Mouse (Mus musculus) heart, embryonic 13.5 days (tissue): Measurements from ENCODE around the gene Gnb4. TPM values are rescaled to one million over a fixed set of nuclear protein-coding genes. Genes with fewer than 3 reads are reported as not detected.

Experiments used
- ATAC-seq: fragments of 200-750 bp; cut with Nextera tagmentation; 2 replicates; pipeline ENCODE4 v1.8.0; 2017; ENCODE audit warnings: moderate TSS enrichment; ENCODE audit not compliant: insufficient number of reproducible peaks, low FRiP score, low TSS enrichment; ENCODE audit errors: extremely low read depth
- H3K27ac ChIP-seq: fragments of 300-500 bp; sonication (generic); replicated peaks from 2 replicates; pipeline ENCODE4 v1.5.1; 2015; ENCODE audit warnings: moderate library complexity, mild to moderate bottlenecking, inconsistent platforms
- H3K27me3 ChIP-seq: fragments of 300-500 bp; sonication (generic); replicated peaks from 2 replicates; pipeline ENCODE4 v1.6.1; 2015; ENCODE audit warnings: mild to moderate bottlenecking, inconsistent platforms
- H3K36me3 ChIP-seq: fragments of 300-500 bp; sonication (generic); 2 replicates; pipeline ENCODE4 v1.6.1; 2015; ENCODE audit warnings: mild to moderate bottlenecking, inconsistent platforms
- H3K4me1 ChIP-seq: fragments of 300-500 bp; sonication (generic); 2 replicates; pipeline ENCODE4 v1.6.1; 2015; ENCODE audit warnings: inconsistent platforms
- H3K4me2 ChIP-seq: fragments of 300-500 bp; sonication (generic); 2 replicates; pipeline ENCODE4 v1.6.1; 2015; ENCODE audit warnings: inconsistent platforms, mild to moderate bottlenecking, moderate library complexity
- H3K4me3 ChIP-seq: fragments of 300-500 bp; sonication (generic); 2 replicates; pipeline ENCODE4 v1.5.1; 2015; ENCODE audit warnings: moderate library complexity, mild to moderate bottlenecking, inconsistent platforms
- H3K9ac ChIP-seq: fragments of 300-500 bp; sonication (generic); 2 replicates; pipeline ENCODE4 v1.6.1; 2015; ENCODE audit warnings: inconsistent platforms, mild to moderate bottlenecking, moderate library complexity
- H3K9me3 ChIP-seq: fragments of 300-500 bp; sonication (generic); 2 replicates; pipeline ENCODE4 v1.6.1; 2016; ENCODE audit warnings: inconsistent platforms
- WGBS: fragments of 180-500 bp; shearing (Covaris S2); methylation state at CpG from one replicate; pipeline ENCODE4 v1.1.7; 2015; ENCODE audit warnings: mixed read lengths; 5-methylcytosine and 5-hydroxymethylcytosine counted together
- polyA plus RNA-seq: library from polyadenylated mRNA; unstranded; fragments of >200 nt; fragmentation: Nextera tagmentation; extraction: Ambion mirVana; gene quantifications from 2 replicates; pipeline ENCODE4 v1.2.1, GENCODE M21; 2015

Gnb4 gene
- polyA plus RNA-seq, 1 experiment from 2014 or later, result 50.4 TPM

- H3K36me3 ChIP-seq, result peaks cover 10% of the 10 kb centered on the region
- 0 out of 2 replicates have a peak, but pooled peaks cover 3% of the 10 kb centered on the region for H3K9me3 ChIP-seq
- peak overlapping the region; percentile 74; the same call in 1 of the 2 replicates for H3K4me3 ChIP-seq
- peak overlapping the region; percentile 73 for H3K4me2 ChIP-seq
- no peak overlapping the region for H3K27ac ChIP-seq
- H3K9ac ChIP-seq, result no peak overlapping the region
- ATAC-seq, result no peak
- peaks cover 31% of the 10 kb centered on the region for H3K4me1 ChIP-seq
- H3K27me3 ChIP-seq, result no peaks in the 10 kb centered on the region
- 69% methylated on average over 2 of the region's 2 CpGs for WGBS
These were observed 1.6 kb downstream of the Gnb4 start for GRCm38 (mm10) chr3:32614786-32615185.

DNA sequence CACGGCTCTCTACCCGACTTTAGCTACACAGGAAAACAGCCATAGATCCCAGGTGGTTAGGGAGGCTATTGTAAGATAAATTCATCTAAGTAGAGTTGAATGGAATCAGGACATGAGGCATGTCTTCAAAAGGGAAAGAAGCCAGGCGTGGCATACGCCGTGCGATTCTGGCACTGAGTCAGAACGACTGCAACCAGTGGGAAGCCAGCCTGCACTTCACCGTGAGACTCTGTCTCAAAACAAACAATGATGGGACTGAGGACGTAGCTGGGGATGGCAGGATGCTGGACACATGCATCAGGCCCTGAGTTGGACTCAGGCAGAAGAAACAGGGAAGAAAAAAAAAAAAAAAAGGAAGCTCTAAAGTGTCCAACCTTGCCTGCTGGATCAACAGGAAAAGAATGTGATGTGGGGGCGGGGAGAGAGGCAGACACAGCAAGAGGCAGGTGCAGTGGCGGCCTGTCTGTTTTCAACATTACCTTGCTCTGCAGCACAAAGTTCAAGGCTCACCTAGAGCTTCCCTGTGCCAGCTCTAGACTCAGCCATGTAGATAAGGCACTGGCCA, 4.7 kb downstream of the Gnb4 start:
- ATAC-seq, result no peak
- WGBS, result 66% methylated on average over 11 of the region's 11 CpGs
- no peaks in the 10 kb centered on the region for H3K27me3 ChIP-seq
- no peak overlapping the region for H3K4me3 ChIP-seq
- no peak overlapping the region for H3K4me2 ChIP-seq
- H3K9ac ChIP-seq, result no peak overlapping the region
- H3K36me3 ChIP-seq, result peaks cover 15% of the 10 kb centered on the region
- peaks cover 26% of the 10 kb centered on the region for H3K4me1 ChIP-seq
- H3K9me3 ChIP-seq, result 0 out of 2 replicates have a peak, but pooled peaks cover 3% of the 10 kb centered on the region
- no peak overlapping the region for H3K27ac ChIP-seq

- Histone ChIP-seq H3K36me3 (peaks cover 15% of the 10 kb centered on the region), H3K9me3 (0 out of 2 replicates have a peak, but pooled peaks cover 3% of the 10 kb centered on the region), H3K27me3 (no peaks in the 10 kb centered on the region), H3K4me1 (peaks cover 23% of the 10 kb centered on the region), H3K9ac (no peak overlapping the region), H3K27ac (no peak overlapping the region), H3K4me3 (no peak overlapping the region), H3K4me2 (no peak overlapping the region)
- WGBS, result 19% methylated on average over 7 of the region's 7 CpGs
- no peak for ATAC-seq
These were observed 5.8 kb downstream of the Gnb4 start for GRCm38 (mm10) chr3:32610560-32610959.

GRCm38 (mm10) chr3:32609233-32609632, 7.2 kb downstream of the Gnb4 start:
- H3K36me3 ChIP-seq, result peaks cover 27% of the 10 kb centered on the region
- no peak overlapping the region for H3K4me2 ChIP-seq
- 0 out of 2 replicates have a peak, but pooled peaks have one; percentile 12 for ATAC-seq
- H3K4me3 ChIP-seq, result no peak overlapping the region
- no peak overlapping the region for H3K27ac ChIP-seq
- H3K9me3 ChIP-seq, result 0 out of 2 replicates have a peak, but pooled peaks cover 3% of the 10 kb centered on the region
- H3K9ac ChIP-seq, result no peak overlapping the region
- 80% methylated on average over 4 of the region's 4 CpGs for WGBS
- peaks cover 11% of the 10 kb centered on the region; the same call in 1 of the 2 replicates for H3K4me1 ChIP-seq
- H3K27me3 ChIP-seq, result no peaks in the 10 kb centered on the region

DNA sequence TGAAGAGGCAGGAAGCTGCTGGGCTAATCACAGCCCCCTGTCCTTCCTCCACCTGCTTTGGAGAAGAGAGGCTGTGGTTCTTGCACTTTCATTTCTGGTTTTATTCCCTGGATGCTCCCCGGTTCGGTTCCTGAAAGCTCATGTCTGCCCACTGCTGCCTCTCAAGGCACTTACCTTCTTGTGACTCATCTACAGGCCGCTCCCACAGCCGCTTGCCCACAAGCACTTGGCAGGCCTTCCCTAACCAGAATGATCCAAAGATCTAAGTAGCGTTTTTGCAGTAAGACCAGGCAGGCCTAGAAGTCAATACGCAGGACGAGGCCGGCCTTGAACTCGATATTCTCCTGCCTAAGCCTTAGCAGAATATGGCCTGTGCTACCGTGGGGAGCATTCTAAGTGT, 15.3 kb downstream of the Gnb4 start:
- WGBS, result 83% methylated on average over 10 of the region's 10 CpGs
- peaks cover 5% of the 10 kb centered on the region; the same call in 1 of the 2 replicates for H3K9me3 ChIP-seq
- peaks cover 44% of the 10 kb centered on the region for H3K36me3 ChIP-seq
- H3K4me3 ChIP-seq, result no peak overlapping the region
- H3K27ac ChIP-seq, result no peak overlapping the region
- H3K4me2 ChIP-seq, result no peak overlapping the region
- H3K4me1 ChIP-seq, result no peaks in the 10 kb centered on the region
- ATAC-seq, result no peak
- no peaks in the 10 kb centered on the region for H3K27me3 ChIP-seq
- H3K9ac ChIP-seq, result no peak overlapping the region

GRCm38 (mm10) chr3:32599328-32599727, 17.1 kb downstream of the Gnb4 start:
- no peak for ATAC-seq
- Histone ChIP-seq H3K27ac (no peak overlapping the region), H3K27me3 (no peaks in the 10 kb centered on the region), H3K4me1 (no peaks in the 10 kb centered on the region), H3K4me3 (no peak overlapping the region), H3K9ac (no peak overlapping the region), H3K9me3 (peaks cover 5% of the 10 kb centered on the region; the same call in 1 of the 2 replicates), H3K36me3 (peaks cover 46% of the 10 kb centered on the region), H3K4me2 (no peak overlapping the region)
- 40% methylated on average over 3 of the region's 3 CpGs for WGBS

GRCm38 (mm10) chr3:32595080-32595479, 21.3 kb downstream of the Gnb4 start:
- Histone ChIP-seq H3K4me3 (no peak overlapping the region), H3K27ac (no peak overlapping the region), H3K9ac (no peak overlapping the region), H3K36me3 (peaks cover 63% of the 10 kb centered on the region), H3K27me3 (no peaks in the 10 kb centered on the region), H3K9me3 (peaks cover 5% of the 10 kb centered on the region; the same call in 1 of the 2 replicates), H3K4me2 (no peak overlapping the region), H3K4me1 (no peaks in the 10 kb centered on the region)
- 87% methylated on average over 4 of the region's 4 CpGs for WGBS
- ATAC-seq, result no peak

GRCm38 (mm10) chr3:32586274-32586673, 30.1 kb downstream of the Gnb4 start:
- no peak overlapping the region for H3K9ac ChIP-seq
- H3K4me1 ChIP-seq, result peaks cover 5% of the 10 kb centered on the region; the same call in 1 of the 2 replicates
- 88% methylated on average over 3 of the region's 3 CpGs for WGBS

DNA sequence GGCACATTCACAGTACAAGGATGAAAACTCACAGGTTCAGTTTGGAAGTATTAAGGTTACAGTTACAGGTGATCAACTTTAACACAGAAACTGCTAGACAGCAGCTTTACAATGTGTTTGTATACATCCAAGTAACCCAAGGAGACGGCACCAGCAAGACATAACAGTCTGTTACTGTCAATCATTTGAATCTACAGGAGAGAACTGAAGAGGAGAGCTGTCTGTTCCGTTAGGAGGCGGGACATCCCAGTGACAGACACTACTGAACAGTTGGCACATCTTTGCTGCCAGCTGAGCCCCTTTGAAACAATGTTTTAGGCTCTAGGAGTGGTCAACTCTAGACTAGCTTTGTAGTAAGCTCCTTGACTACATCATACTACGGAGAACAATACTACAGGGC, 32.9 kb downstream of the Gnb4 start:
- Histone ChIP-seq H3K4me1 (peaks cover 24% of the 10 kb centered on the region), H3K36me3 (peaks cover 94% of the 10 kb centered on the region), H3K4me3 (no peak overlapping the region), H3K27me3 (no peaks in the 10 kb centered on the region), H3K4me2 (no peak overlapping the region), H3K9ac (no peak overlapping the region), H3K27ac (no peak overlapping the region), H3K9me3 (no peaks in the 10 kb centered on the region)
- no peak for ATAC-seq
- WGBS, result 86% methylated on average over 4 of the region's 4 CpGs

More at GRCm38 (mm10) chr3:32586274-32586673, 30.1 kb downstream of the Gnb4 start:
- no peak overlapping the region for H3K4me3 ChIP-seq
- H3K27me3 ChIP-seq, result no peaks in the 10 kb centered on the region
- H3K9me3 ChIP-seq, result no peaks in the 10 kb centered on the region
- ATAC-seq, result no peak
- no peak overlapping the region for H3K27ac ChIP-seq
- peaks cover 98% of the 10 kb centered on the region for H3K36me3 ChIP-seq
- H3K4me2 ChIP-seq, result no peak overlapping the region

- no peak overlapping the region for H3K27ac ChIP-seq
- H3K36me3 ChIP-seq, result peaks cover 95% of the 10 kb centered on the region
- H3K27me3 ChIP-seq, result no peaks in the 10 kb centered on the region
- ATAC-seq, result no peak
- H3K4me2 ChIP-seq, result no peak overlapping the region
- H3K9me3 ChIP-seq, result no peaks in the 10 kb centered on the region
- H3K9ac ChIP-seq, result no peak overlapping the region
- H3K4me1 ChIP-seq, result peaks cover 29% of the 10 kb centered on the region
- 84% methylated on average over 3 of the region's 3 CpGs for WGBS
- no peak overlapping the region for H3K4me3 ChIP-seq
These were observed 34.5 kb downstream of the Gnb4 start for GRCm38 (mm10) chr3:32581911-32582310.

- Histone ChIP-seq H3K9ac (no peak overlapping the region), H3K4me2 (no peak overlapping the region), H3K27ac (no peak overlapping the region), H3K4me3 (no peak overlapping the region), H3K36me3 (peaks cover 95% of the 10 kb centered on the region), H3K4me1 (peaks cover 29% of the 10 kb centered on the region), H3K27me3 (no peaks in the 10 kb centered on the region), H3K9me3 (no peaks in the 10 kb centered on the region)
- 61% methylated on average over 3 of the region's 3 CpGs for WGBS
- no peak for ATAC-seq
These were observed 35.6 kb downstream of the Gnb4 start for GRCm38 (mm10) chr3:32580738-32581137.

DNA sequence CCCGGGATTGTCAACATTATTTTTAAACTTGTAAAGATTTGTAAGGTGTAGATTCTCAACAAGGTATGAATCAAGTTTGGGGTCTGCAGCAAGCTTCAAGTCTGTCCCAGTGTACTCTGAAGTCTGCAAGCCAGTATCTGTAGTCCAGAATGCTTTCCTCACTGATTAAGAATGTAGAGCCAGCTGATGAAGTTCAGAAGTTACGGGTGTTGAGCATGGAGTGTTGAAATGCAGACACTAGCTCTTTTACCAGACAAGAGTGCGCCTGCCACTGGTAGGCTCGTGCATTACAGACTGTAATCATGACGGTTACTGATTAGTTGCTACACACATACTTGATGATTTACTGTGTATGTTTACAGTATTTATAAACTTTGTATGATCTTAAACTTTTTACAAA, 37.6 kb downstream of the Gnb4 start:
- Histone ChIP-seq H3K4me3 (no peak overlapping the region), H3K9ac (no peak overlapping the region), H3K36me3 (peaks cover 96% of the 10 kb centered on the region), H3K4me1 (peaks cover 29% of the 10 kb centered on the region), H3K9me3 (no peaks in the 10 kb centered on the region), H3K27ac (peak overlapping the region; percentile 20; the same call in 1 of the 2 replicates), H3K4me2 (no peak overlapping the region), H3K27me3 (no peaks in the 10 kb centered on the region)
- ATAC-seq, result no peak
- WGBS, result 38% methylated on average over 5 of the region's 5 CpGs
